Mouse (Mus musculus): Measurements from ENCODE around the gene Idnk.
A peak's percentile ranks its signal among the peaks of the same experiment; 100 is the strongest.
"Not testable (repeated sequence)": the region's sequence is repeated elsewhere in the genome, so short reads cannot be mapped to it uniquely, and the experiment has no call there.

The Idnk gene

GRCm38 (mm10) chr13:58157447-58158098 lies at the start of gene Idnk:
Idnk (plus strand) TSS chr13:58157649.
- DNase-seq = peak; percentile 92

GRCm38 (mm10) chr13:58111306-58111705 lies 46.1 kb upstream of the Idnk start:
- DNase-seq = no peak

GRCm38 (mm10) chr13:58112191-58112590 lies 45.3 kb upstream of the Idnk start:
- no peak for DNase-seq

- DNase-seq = no peak
These were observed 44.8 kb upstream of the Idnk start for GRCm38 (mm10) chr13:58112601-58113041.

- peak; percentile 70 for DNase-seq
These were observed 44.2 kb upstream of the Idnk start, which contains the start of gene Klhl3 for GRCm38 (mm10) chr13:58113061-58113900. Klhl3 (minus strand) TSS chr13:58113592.

- no peak for DNase-seq
These were observed 42.2 kb upstream of the Idnk start for GRCm38 (mm10) chr13:58115227-58115626.

GRCm38 (mm10) chr13:58116801-58117200 lies 40.6 kb upstream of the Idnk start:
- DNase-seq = no peak

- peak; percentile 57 for DNase-seq
These were observed 40.0 kb upstream of the Idnk start for GRCm38 (mm10) chr13:58117318-58118017.

GRCm38 (mm10) chr13:58122786-58123297 lies 34.6 kb upstream of the Idnk start:
- DNase-seq = peak; percentile 54

- peak; percentile 70 for DNase-seq
These were observed 34.1 kb upstream of the Idnk start for GRCm38 (mm10) chr13:58123381-58123780.

- no peak for DNase-seq
These were observed 33.2 kb upstream of the Idnk start for GRCm38 (mm10) chr13:58124278-58124677.

- DNase-seq = no peak
These were observed 32.5 kb upstream of the Idnk start for GRCm38 (mm10) chr13:58124989-58125388.

GRCm38 (mm10) chr13:58126126-58126525 lies 31.3 kb upstream of the Idnk start:
- peak; percentile 52 for DNase-seq

- no peak for DNase-seq
These were observed 30.3 kb upstream of the Idnk start for GRCm38 (mm10) chr13:58126862-58127765.

GRCm38 (mm10) chr13:58127766-58128361 lies 29.6 kb upstream of the Idnk start:
- peak; percentile 83 for DNase-seq

GRCm38 (mm10) chr13:58128396-58128767 lies 29.1 kb upstream of the Idnk start, which contains the start of gene Hnrnpa0:
Hnrnpa0 (minus strand) TSS chr13:58128556.
- DNase-seq = peak; percentile 97

- DNase-seq = peak; percentile 97
These were observed 28.4 kb upstream of the Idnk start for GRCm38 (mm10) chr13:58128768-58129671.

GRCm38 (mm10) chr13:58129687-58130246 lies 27.7 kb upstream of the Idnk start:
- DNase-seq = no peak

- no peak for DNase-seq
These were observed 25.8 kb upstream of the Idnk start for GRCm38 (mm10) chr13:58131692-58132091.

GRCm38 (mm10) chr13:58146603-58147002 lies 10.8 kb upstream of the Idnk start:
- not testable (repeated sequence) for DNase-seq
